Mouse (Mus musculus) CD4-positive naive resting alpha-beta T cell, adult 76 days (primary cell): ENCODE results near the gene Zfp382. TPM values are rescaled to one million over a fixed set of nuclear protein-coding genes. Genes with fewer than 3 reads are reported as not detected.

Source experiments
- total RNA-seq: library from RNA; stranded (reverse); gene quantifications from one replicate; pipeline ENCODE4 v1.2.4, GENCODE M21; 2023

The Zfp382 gene
- total RNA-seq = 5.2 TPM

DNA sequence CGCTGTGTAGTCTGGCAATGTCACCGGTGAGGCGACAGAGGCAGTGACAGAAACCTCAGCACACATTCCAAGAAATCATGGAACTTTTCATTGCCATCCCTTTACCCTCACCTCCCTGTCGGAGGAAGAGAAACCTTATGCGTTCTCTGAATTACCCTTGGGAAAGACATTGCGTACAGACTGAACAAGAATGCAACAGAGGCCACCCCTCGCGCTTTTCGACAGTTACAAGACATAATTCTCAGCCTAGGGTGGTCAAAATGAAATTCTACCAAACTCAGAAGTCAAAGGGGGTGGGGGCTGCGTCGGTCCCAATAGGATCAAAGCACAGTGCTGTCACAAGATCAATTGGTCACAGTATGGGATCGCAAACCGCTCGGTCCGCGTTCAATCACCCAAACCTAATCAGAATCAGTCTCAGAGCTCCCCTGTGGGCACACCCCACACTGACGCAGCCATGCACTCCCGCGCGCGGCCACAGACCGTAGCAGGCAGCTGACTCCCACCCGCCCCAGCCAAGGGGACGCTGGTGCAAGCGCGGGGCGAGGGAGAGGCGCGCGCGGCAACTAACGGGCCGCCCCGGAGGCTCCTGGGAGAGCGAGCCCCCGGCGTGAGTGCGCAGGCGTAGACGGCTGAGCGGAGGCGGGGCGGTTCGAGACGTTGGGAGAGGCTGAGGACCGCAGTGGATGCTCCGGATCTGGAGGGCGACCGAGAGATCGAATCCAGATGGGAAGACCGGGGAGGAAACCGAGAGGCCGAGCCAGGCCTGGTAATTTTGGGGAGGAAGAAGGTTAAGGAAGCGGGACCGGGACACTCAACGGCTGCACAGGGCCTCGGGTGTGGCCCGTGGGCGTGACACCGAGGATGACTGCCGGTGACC lies at the start of gene Zfp382:
Zfp382 (plus strand) TSS at position 635 of the 880 bp plus-strand sequence.

DNA sequence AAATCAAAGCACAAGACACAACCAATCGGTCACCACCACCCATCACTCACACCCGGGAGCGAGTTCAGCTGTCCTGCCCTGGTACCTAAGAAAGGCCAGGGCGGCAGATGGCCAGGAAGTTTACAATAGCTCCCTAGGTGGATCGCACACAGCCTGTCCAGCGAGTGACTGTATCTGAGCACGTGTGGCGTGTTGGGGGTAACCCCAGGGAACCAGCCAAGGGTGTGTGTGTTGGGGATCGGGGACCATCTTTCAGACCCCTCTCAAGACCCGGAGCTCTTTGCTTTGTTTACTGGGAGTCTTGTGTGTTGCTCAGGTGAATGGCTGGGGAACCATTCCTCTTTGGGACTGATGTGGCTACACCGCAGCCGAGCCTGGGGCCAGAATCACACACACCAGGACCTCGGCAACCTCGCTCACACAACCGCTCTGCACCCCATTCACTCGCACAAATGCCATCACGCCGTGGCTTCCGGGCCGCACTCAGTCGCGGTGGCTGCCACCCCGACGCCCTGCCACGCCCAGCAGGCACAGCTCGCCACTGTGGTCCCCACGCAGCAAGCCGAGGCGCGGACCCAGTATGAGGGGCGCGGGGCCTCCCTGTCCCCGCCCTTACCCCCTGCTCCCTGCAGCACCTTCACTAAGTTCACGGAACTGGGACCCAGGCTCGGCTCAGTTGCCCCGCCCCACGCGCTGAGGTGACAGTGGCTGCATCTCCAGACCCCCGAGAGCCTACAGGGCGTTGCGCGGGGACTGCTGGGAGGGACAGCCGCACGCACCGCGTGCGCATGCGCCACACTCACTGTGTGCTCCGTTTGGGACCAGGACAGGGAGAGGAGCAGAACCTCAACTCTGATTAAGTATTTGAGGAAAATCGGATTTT lies 49.4 kb upstream of the Zfp382 start, which contains the start of gene Zfp82:
Zfp82 (minus strand) TSS at position 755 of the 883 bp plus-strand sequence.

DNA sequence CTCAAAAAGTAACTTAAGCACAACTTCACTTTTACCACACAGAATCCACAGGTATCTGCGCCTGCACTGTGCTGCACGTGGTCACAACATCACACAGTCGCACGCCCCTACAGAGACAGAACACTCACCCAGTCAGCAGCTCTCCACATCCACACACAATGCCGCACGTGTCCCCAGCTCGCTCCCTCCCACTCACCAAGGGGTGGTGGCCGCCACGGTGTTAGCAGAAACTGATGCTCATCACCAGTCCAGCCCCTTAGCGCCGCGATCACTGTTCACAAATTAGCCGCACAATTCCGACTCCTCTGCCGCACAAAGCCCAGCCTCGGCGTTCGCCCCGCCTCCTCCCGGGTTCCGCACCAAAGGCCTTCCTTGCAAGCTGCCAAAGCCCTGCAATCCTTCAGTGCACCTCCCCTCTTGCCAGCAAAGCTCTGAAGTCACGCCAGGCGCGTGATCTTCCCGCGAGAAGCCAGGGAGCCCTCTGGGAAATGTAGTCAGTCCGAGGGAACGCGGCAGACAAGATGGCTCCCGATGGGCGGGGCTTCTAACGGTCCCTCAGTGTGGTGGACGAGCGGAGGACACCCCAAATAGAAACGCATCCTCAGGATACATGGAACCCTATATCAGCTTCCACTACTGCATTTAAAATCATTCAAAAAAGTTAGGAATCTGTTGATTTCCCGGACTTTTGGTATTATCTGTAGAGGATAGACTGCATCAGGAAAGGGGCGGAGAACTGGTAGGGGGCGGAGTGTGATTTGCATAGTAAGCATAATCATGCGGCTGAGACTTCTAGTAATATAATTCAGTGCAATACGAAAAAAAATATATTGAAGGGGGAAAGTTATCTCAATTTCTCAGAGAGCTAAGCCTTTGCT lies 31.4 kb upstream of the Zfp382 start, which contains the start of the genes Gm26920 and Zfp566:
Gm26920 (minus strand) TSS at position 319 of the 878 bp plus-strand sequence.
Zfp566 (minus strand) TSS at position 436 of the 878 bp plus-strand sequence.

DNA sequence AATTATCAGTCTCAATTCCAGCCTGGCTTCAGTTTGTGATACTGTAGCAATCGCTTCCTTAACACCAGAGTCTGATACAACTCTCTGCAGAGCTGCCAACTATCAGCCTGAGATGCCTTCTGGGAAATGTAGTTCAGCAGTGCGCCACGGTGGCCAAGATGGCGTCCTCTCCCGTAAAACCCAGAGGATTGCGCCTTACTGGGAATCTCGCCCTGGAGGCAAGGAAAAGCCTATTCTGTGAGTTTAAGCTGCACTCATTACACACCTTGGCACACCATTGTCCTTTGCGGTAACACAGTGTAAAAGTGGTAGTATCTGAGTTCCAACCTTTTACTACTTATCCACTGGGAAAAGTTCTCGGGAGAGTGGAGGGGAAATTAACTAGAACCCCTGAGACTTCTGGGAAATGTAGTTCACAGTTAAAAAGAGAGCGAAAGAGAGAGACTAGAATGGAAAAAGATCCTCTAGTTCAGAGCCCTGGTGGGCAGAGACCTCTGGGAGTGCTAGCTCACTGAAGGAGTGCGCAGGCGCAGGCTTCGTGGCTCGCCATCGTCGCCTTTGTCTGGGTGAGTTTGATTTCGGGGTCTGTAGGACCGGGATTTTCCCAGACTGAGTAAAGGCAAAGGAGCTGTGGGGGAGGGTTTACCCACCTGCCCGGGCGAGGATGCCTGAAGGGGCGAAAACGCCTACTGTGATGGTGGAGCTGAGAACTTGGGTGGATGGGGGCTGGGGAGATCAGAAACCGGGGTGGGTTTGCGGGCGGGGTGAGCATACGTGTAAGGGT lies 26.9 kb upstream of the Zfp382 start, which contains the start of gene Zfp260:
Zfp260 (plus strand) TSS at position 132 of the 784 bp plus-strand sequence.

DNA sequence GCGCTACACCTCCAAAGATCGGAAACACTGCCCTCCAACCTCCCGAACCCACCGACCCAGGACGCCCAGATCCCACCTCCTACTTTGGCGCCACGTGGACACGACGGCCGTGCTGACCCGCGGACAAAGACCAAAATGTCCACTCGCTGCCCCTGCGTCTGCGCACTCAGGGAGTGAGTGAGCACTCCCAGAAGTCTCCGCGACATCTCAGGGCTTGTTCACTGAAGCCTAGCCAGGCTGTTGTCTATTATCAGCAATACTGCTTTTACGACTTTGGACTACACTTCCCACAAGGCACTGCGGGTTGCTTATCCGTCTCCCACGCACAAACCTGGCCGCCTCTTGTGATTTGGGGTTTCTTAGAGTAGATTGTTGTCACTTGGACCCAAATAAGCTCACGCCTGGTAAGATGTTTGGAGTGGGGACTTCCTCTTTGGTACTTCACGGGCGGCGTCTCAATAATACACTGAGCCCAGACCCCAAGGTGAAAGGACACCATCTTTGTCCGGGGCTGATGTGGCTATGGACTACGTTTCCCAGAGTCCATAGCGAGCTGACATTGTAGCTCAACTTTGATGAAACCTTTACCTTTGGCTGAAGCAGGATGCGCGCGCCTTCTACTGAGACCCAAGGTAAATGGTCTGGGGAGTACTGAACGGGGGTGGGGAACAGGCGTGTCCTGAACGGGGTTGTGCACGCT lies 48.0 kb downstream of the Zfp382 start, which contains the start of gene Zfp146:
Zfp146 (minus strand) TSS at position 168 of the 700 bp plus-strand sequence.

DNA sequence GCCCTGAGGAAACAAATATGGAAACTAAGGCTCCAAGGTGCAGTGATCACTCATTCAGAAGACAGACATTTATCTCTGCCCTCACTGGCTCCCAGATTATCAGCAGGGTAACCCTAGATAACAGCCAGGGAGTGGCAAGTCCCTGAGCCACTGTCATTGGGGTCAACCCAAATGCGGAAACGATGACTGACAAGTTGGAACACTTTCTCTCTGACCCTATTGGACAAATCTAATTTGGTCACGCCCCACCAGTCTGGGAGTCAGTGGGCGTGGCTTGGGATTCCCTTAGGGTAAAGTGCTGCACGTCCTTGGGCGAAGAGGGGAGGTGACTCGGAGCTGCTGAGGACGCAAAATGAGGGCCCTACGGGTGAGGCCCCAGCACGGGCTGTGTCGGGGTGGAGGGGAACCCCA lies 62.1 kb downstream of the Zfp382 start, which contains the start of gene Cox7a1:
Cox7a1 (plus strand) TSS at position 266 of the 411 bp plus-strand sequence.

Other genes with a start within 250 kb of the Zfp382 start
- gene Zfp27, start 215.4 kb upstream of the Zfp382 start, total RNA-seq = 6.3 TPM
- gene Zfp383, start 213.7 kb upstream of the Zfp382 start, total RNA-seq = 1.6 TPM
- gene Zfp74, start 167.9 kb upstream of the Zfp382 start, total RNA-seq = 8.1 TPM
- 12.8 TPM for gene Zfp568, start 138.0 kb upstream of the Zfp382 start, total RNA-seq
- gene Zfp14, start 70.6 kb upstream of the Zfp382 start, total RNA-seq = 2.0 TPM
- gene Zfp82, start 49.0 kb upstream of the Zfp382 start, total RNA-seq = 4.0 TPM
- gene Gm26920, start 31.5 kb upstream of the Zfp382 start, total RNA-seq = not detected
- gene Zfp566, start 31.4 kb upstream of the Zfp382 start, total RNA-seq = 9.0 TPM
- gene Zfp260, start 27.2 kb upstream of the Zfp382 start, total RNA-seq = 55.2 TPM
- gene Zfp146, start 47.8 kb downstream of the Zfp382 start, total RNA-seq = 41.9 TPM
- gene Cox7a1, start 62.2 kb downstream of the Zfp382 start, total RNA-seq = not detected
- 123 TPM for gene Capns1, start 76.9 kb downstream of the Zfp382 start, total RNA-seq
- gene Polr2i, start 110.0 kb downstream of the Zfp382 start, total RNA-seq = 23.6 TPM
- gene Tbcb, start 110.3 kb downstream of the Zfp382 start, total RNA-seq = 25.8 TPM
- gene Ovol3, start 113.8 kb downstream of the Zfp382 start, total RNA-seq = not detected
- gene Thap8, start 158.2 kb downstream of the Zfp382 start, total RNA-seq = 0.64 TPM
- 5.8 TPM for gene Wdr62, start 158.5 kb downstream of the Zfp382 start, total RNA-seq
- 0.53 TPM for gene Clip3, start 169.8 kb downstream of the Zfp382 start, total RNA-seq
- gene Alkbh6, start 186.8 kb downstream of the Zfp382 start, total RNA-seq = 64.0 TPM
- gene Syne4, start 192.9 kb downstream of the Zfp382 start, total RNA-seq = 6.4 TPM
- 5.8 TPM for gene E130208F15Rik, start 199.8 kb downstream of the Zfp382 start, total RNA-seq
- gene Sdhaf1, start 202.0 kb downstream of the Zfp382 start, total RNA-seq = 14.3 TPM
- not detected for gene Lrfn3, start 240.8 kb downstream of the Zfp382 start, total RNA-seq